9 mouse cellular contexts compared by ENCODE assay signal in genomic region chr5:113992339-113992831, GRCm38 (mm10). TPM values are rescaled to one million over a fixed set of nuclear protein-coding genes. Genes with fewer than 3 reads are reported as not detected.
DNase-seq lines count a peak whose midpoint lies in the region; ATAC-seq and TF ChIP-seq lines count a peak whose summit lies in the region.
"Had no signal": no experiment of that assay in that cellular context is flagged by ENCODE, and none has a peak within 500 bp of the region (broad histone marks: within the 10 kb centered on the region; RNA-seq: fewer than 3 reads in every experiment).

No protein-coding gene starts in this region.

- H3K9me3 ChIP-seq in heart, postnatal 0 days (replicated peaks; ENCODE audit: control insufficient read depth, low read length) = no peaks in the 10 kb centered on the region
- no peaks in the 10 kb centered on the region for H3K9me3 ChIP-seq in limb, embryonic 14.5 days (ENCODE audit: control insufficient read depth, low read length)
- no peaks in the 10 kb centered on the region for H3K9me3 ChIP-seq in midbrain, embryonic 14.5 days (ENCODE audit: control insufficient read depth, low read length)

- H3K36me3 ChIP-seq in heart, postnatal 0 days (replicated peaks; ENCODE audit: control insufficient read depth, insufficient read depth, low read length) = peaks cover 11% of the 10 kb centered on the region; the same call in 1 of the 2 replicates
- peaks cover 13% of the 10 kb centered on the region for H3K36me3 ChIP-seq in limb, embryonic 14.5 days (ENCODE audit: control insufficient read depth, insufficient read depth, low read length)
- peaks cover 4% of the 10 kb centered on the region; the same call in 1 of the 2 replicates for H3K36me3 ChIP-seq in midbrain, embryonic 14.5 days (ENCODE audit: control insufficient read depth, insufficient read depth, low read length)
- no peaks in the 10 kb centered on the region for H3K36me3 ChIP-seq in thymus, adult 2 months (ENCODE audit: control insufficient read depth, insufficient read depth, low read length)

- H3K27ac ChIP-seq in cortical plate, adult 2 months (ENCODE audit: insufficient read depth, low read length) = peak overlapping the region; percentile 51; the same call in 1 of the 2 replicates
- peak overlapping the region; percentile 93 for H3K27ac ChIP-seq in heart, postnatal 0 days (ENCODE audit: low read depth)
- H3K27ac ChIP-seq in limb, embryonic 14.5 days (replicated peaks; ENCODE audit: low read depth, low read length) = peak overlapping the region; percentile 84
- peak overlapping the region; percentile 96 for H3K27ac ChIP-seq in midbrain, embryonic 14.5 days (replicated peaks; ENCODE audit: low read depth, low read length)
- peak overlapping the region; percentile 52 for H3K27ac ChIP-seq in thymus, adult 2 months (ENCODE audit: control insufficient read depth, insufficient read depth, low read length)

- WGBS in heart, postnatal 0 days = 17% methylated on average over 12 of the region's 12 CpGs
- 18% methylated on average over 12 of the region's 12 CpGs for WGBS in limb, embryonic 14.5 days
- 41% methylated on average over 12 of the region's 12 CpGs for WGBS in midbrain, embryonic 14.5 days
- WGBS in thymus, adult 2 months = 2% methylated on average over 12 of the region's 12 CpGs

- no peaks in the 10 kb centered on the region for H3K27me3 ChIP-seq in heart, postnatal 0 days (ENCODE audit: control insufficient read depth, insufficient read depth, low read length)
- H3K27me3 ChIP-seq in limb, embryonic 14.5 days (ENCODE audit: control insufficient read depth, insufficient read depth, low read length) = no peaks in the 10 kb centered on the region
- no peaks in the 10 kb centered on the region for H3K27me3 ChIP-seq in midbrain, embryonic 14.5 days (ENCODE audit: control insufficient read depth, insufficient read depth, low read length)
- no peaks in the 10 kb centered on the region; the same call in 1 of the 2 replicates for H3K27me3 ChIP-seq in thymus, adult 2 months (ENCODE audit: control insufficient read depth, insufficient read depth, low read length)

- H3K9ac ChIP-seq in heart, postnatal 0 days (replicated peaks; ENCODE audit: low read depth, low read length) = peak overlapping the region; percentile 73
- peak overlapping the region; percentile 68 for H3K9ac ChIP-seq in limb, embryonic 14.5 days (ENCODE audit: low read depth, low read length, severe bottlenecking)
- peak overlapping the region; percentile 91 for H3K9ac ChIP-seq in midbrain, embryonic 14.5 days (replicated peaks; ENCODE audit: low read length)

- peak overlapping the region; percentile 95 for H3K4me3 ChIP-seq in cortical plate, adult 2 months (ENCODE audit: insufficient read depth, low read length)
- peak overlapping the region; percentile 81 for H3K4me3 ChIP-seq in heart, postnatal 0 days (ENCODE audit: low read depth, low read length)
- peak overlapping the region; percentile 69 for H3K4me3 ChIP-seq in limb, embryonic 14.5 days (replicated peaks; ENCODE audit: low read length)
- H3K4me3 ChIP-seq in midbrain, embryonic 14.5 days (replicated peaks; ENCODE audit: low read depth, low read length) = peak overlapping the region; percentile 77
- peak overlapping the region; percentile 61 for H3K4me3 ChIP-seq in thymus, adult 2 months (ENCODE audit: control insufficient read depth, insufficient read depth, low read length)

- peak; percentile 36 for DNase-seq in kidney, adult 11 months
- DNase-seq in kidney, adult 18-20 months = no peak
- DNase-seq in heart, postnatal 0 days (ENCODE audit: low spot score) = peak; percentile 31
- peak; percentile 50 for DNase-seq in limb, embryonic 14.5 days (ENCODE audit: low spot score)
- DNase-seq in midbrain, embryonic 14.5 days = no peak
- peak; percentile 74 for DNase-seq in thymus, adult 2 months
- no peak for DNase-seq in embryo, embryonic 10.5 days (ENCODE audit: low spot score)

- peaks cover 6% of the 10 kb centered on the region; the same call in 1 of the 2 replicates for H3K4me1 ChIP-seq in cortical plate, adult 2 months (ENCODE audit: control insufficient read depth, insufficient read depth, low read length)
- H3K4me1 ChIP-seq in heart, postnatal 0 days (ENCODE audit: control insufficient read depth, insufficient read depth) = peaks cover 16% of the 10 kb centered on the region
- H3K4me1 ChIP-seq in limb, embryonic 14.5 days (ENCODE audit: control insufficient read depth, insufficient read depth, low read length) = peaks cover 12% of the 10 kb centered on the region
- peaks cover 22% of the 10 kb centered on the region for H3K4me1 ChIP-seq in midbrain, embryonic 14.5 days (ENCODE audit: control insufficient read depth, insufficient read depth, low read length)
- peaks cover 8% of the 10 kb centered on the region for H3K4me1 ChIP-seq in thymus, adult 2 months (replicated peaks; ENCODE audit: control insufficient read depth, insufficient read depth, low read length)

- TF ChIP-seq EP300 in heart, postnatal 0 days (IDR thresholded peaks at IDR 0.05; ENCODE audit: low read depth) = no peak

- TF ChIP-seq POLR2A in cortical plate, adult 2 months (IDR thresholded peaks at IDR 0.05; ENCODE audit: extremely low read depth, insufficient read depth, low read length) = no peak
- no peak for TF ChIP-seq POLR2A in limb, embryonic 14.5 days (IDR thresholded peaks at IDR 0.05; ENCODE audit: borderline replicate concordance, extremely low read depth, insufficient read depth, insufficient read length)
- no peak for TF ChIP-seq POLR2A in thymus, adult 2 months (IDR thresholded peaks at IDR 0.05; ENCODE audit: control insufficient read depth, extremely low read depth, insufficient read depth, low read length, poor library complexity)

- ATAC-seq in heart, postnatal 0 days (ENCODE audit: insufficient read depth, low read depth) = no peak
- no peak for ATAC-seq in limb, embryonic 14.5 days (ENCODE audit: low FRiP score, low read depth)
- no peak for ATAC-seq in midbrain, embryonic 14.5 days (ENCODE audit: low FRiP score, low TSS enrichment)

- peak overlapping the region; percentile 94 for H3K4me2 ChIP-seq in heart, postnatal 0 days (ENCODE audit: low read depth, low read length)
- H3K4me2 ChIP-seq in limb, embryonic 14.5 days (replicated peaks; ENCODE audit: low read depth, low read length, severe bottlenecking) = peak overlapping the region; percentile 87
- H3K4me2 ChIP-seq in midbrain, embryonic 14.5 days (ENCODE audit: low read length) = peak overlapping the region; percentile 91

- TF ChIP-seq CTCF in cortical plate, adult 2 months (IDR thresholded peaks at IDR 0.05; ENCODE audit: extremely low read depth, insufficient read depth, low read length) = no peak
- no peak for TF ChIP-seq CTCF in heart, postnatal 0 days (IDR thresholded peaks at IDR 0.05; ENCODE audit: low read depth)
- no peak for TF ChIP-seq CTCF in thymus, adult 2 months (IDR thresholded peaks at IDR 0.05; ENCODE audit: borderline replicate concordance, control insufficient read depth, extremely low read depth, insufficient read depth, low read length, poor library complexity)

RNA-seq across cellular contexts. Expression of gene Ssh1, which starts 1.3 kb away (rescaled TPM):
- 9.8 and 10.3 TPM in 2 replicates for polyA plus RNA-seq in cortical plate, adult 2 months (2012; rRNA removed)
- 7.1 and 10.0 TPM in 2 replicates for total RNA-seq in heart, postnatal 0 days (2014; rRNA removed; ENCODE audit: low replicate concordance)
- 5.8 and 6.8 TPM in 2 replicates for polyA plus RNA-seq in heart, postnatal 0 days (2015; fragmentation: Nextera tagmentation; extraction: Ambion mirVana)
- polyA plus RNA-seq in limb, embryonic 14.5 days (2012; rRNA removed) = 12.0 and 15.6 TPM in 2 replicates
- 21.9 and 24.6 TPM in 2 replicates for polyA plus RNA-seq in limb, embryonic 14.5 days (2014; fragmentation: Nextera tagmentation; extraction: Ambion mirVana)
- 15.5 and 22.4 TPM in 2 replicates for polyA plus RNA-seq in midbrain, embryonic 14.5 days (2014; fragmentation: Nextera tagmentation; extraction: Ambion mirVana)
- polyA plus RNA-seq in thymus, adult 2 months (2012; rRNA removed) = 10.7 and 11.6 TPM in 2 replicates

RNA-seq across cellular contexts. Expression of gene Dao, which starts 11.1 kb away (rescaled TPM):
- polyA plus RNA-seq in cortical plate, adult 2 months (2012; rRNA removed) = 0.06 TPM in 1 of 2 replicates, not detected in the other
- not detected in 2 replicates for total RNA-seq in heart, postnatal 0 days (2014; rRNA removed; ENCODE audit: low replicate concordance)
- polyA plus RNA-seq in heart, postnatal 0 days (2015; fragmentation: Nextera tagmentation; extraction: Ambion mirVana) = not detected in 2 replicates
- polyA plus RNA-seq in limb, embryonic 14.5 days (2012; rRNA removed) = 0.05 TPM in 1 of 2 replicates, not detected in the other
- not detected in 2 replicates for polyA plus RNA-seq in limb, embryonic 14.5 days (2014; fragmentation: Nextera tagmentation; extraction: Ambion mirVana)
- polyA plus RNA-seq in midbrain, embryonic 14.5 days (2014; fragmentation: Nextera tagmentation; extraction: Ambion mirVana) = not detected in 2 replicates
- polyA plus RNA-seq in thymus, adult 2 months (2012; rRNA removed) = 0.11 and 0.36 TPM in 2 replicates
- total RNA-seq: adrenal gland, postnatal 36 days had no signal

Comparison
In these comparisons a context has a peak if more than half of its experiments do, and no peak if none do; other contexts are left out.
1. DNase-seq: peak in kidney, adult 11 months (single experiment), heart, postnatal 0 days (single experiment), limb, embryonic 14.5 days (single experiment) and thymus, adult 2 months (single experiment); none in kidney, adult 18-20 months (single experiment), midbrain, embryonic 14.5 days (single experiment) and embryo, embryonic 10.5 days (single experiment).
2. Peak in every context shown above with its lines, with median percentiles within 50 percentile points of each other: H3K27ac ChIP-seq, H3K4me3 ChIP-seq, H3K4me2 ChIP-seq and H3K9ac ChIP-seq.